Mouse (Mus musculus) cerebellum, adult 2 months (tissue): ENCODE measurements at regions not wholly inside any gene's neighbourhood (a gene's known extent, or its start where the extent isn't known, plus 50 kb on each side); places are given as distances from the start of the nearest gene placed in this dataset.

Experiments
- DNase-seq, 2 experiments: peaks; one replicate each; pipeline ENCODE4 v3.0.0; 2021
- H3K27ac ChIP-seq: fragments of 200-500 bp; 2 replicates; pipeline ENCODE4 v1.5.1; 2012; ENCODE audit warnings: low read length, control low read depth, inconsistent platforms; ENCODE audit not compliant: insufficient read depth
- H3K27me3 ChIP-seq: fragments of 200-500 bp; 2 replicates; pipeline ENCODE4 v1.6.1; 2012; ENCODE audit warnings: inconsistent platforms, mild to moderate bottlenecking, low read length, moderate library complexity; ENCODE audit not compliant: control insufficient read depth, insufficient read depth
- H3K4me1 ChIP-seq: fragments of 200-500 bp; 2 replicates; pipeline ENCODE4 v1.6.1; 2011; ENCODE audit warnings: low read length; ENCODE audit not compliant: control insufficient read depth, insufficient read depth
- H3K4me3 ChIP-seq: fragments of 200-500 bp; replicated peaks from 2 replicates; pipeline ENCODE3; 2011; ENCODE audit warnings: mild to moderate bottlenecking, low read depth, low read length, control low read depth; ENCODE audit not compliant: insufficient read depth
- CTCF ChIP-seq: fragments of 200-500 bp; IDR thresholded peaks from 2 replicates; pipeline ENCODE4 v1.5.1; 2011; ENCODE audit warnings: low read depth, mild to moderate bottlenecking, control low read depth, low read length, moderate library complexity, borderline replicate concordance; ENCODE audit not compliant: insufficient read depth
- POLR2A ChIP-seq: fragments of 200-500 bp; IDR thresholded peaks from 2 replicates; pipeline ENCODE4 v1.6.1; 2011; ENCODE audit warnings: low read length, control low read depth, borderline replicate concordance; ENCODE audit not compliant: insufficient read depth
- WGBS: fragments of 180-500 bp; shearing (Covaris S2); methylation state at CpG from one replicate; pipeline ENCODE4 v1.1.7; 2018; 5-methylcytosine and 5-hydroxymethylcytosine counted together

- Histone ChIP-seq H3K27ac (no peak overlapping the region), H3K27me3 (no peaks in the 10 kb centered on the region), H3K4me3 (no peak overlapping the region), H3K4me1 (no peaks in the 10 kb centered on the region)
- WGBS = 82% methylated on average over 5 of the region's 5 CpGs
- no peak for TF ChIP-seq POLR2A
- TF ChIP-seq CTCF = no peak
- no peak for DNase-seq
Observed at GRCm38 (mm10) chr15:10830478-10830877, 116.1 kb upstream of the Rai14 start.

- TF ChIP-seq POLR2A (no peak), CTCF (no peak)
- no peak overlapping the region for H3K4me3 ChIP-seq
- H3K4me1 ChIP-seq = no peaks in the 10 kb centered on the region
- no peaks in the 10 kb centered on the region for H3K27me3 ChIP-seq
- WGBS = 89% methylated on average over 5 of the region's 5 CpGs
- H3K27ac ChIP-seq = no peak overlapping the region
- no peak for DNase-seq
Observed at GRCm38 (mm10) chr15:10831106-10831505, 116.7 kb upstream of the Rai14 start.

GRCm38 (mm10) chr15:10832331-10832730 lies 117.9 kb upstream of the Rai14 start:
- no peaks in the 10 kb centered on the region for H3K27me3 ChIP-seq
- no peaks in the 10 kb centered on the region for H3K4me1 ChIP-seq
- H3K27ac ChIP-seq = no peak overlapping the region
- H3K4me3 ChIP-seq = no peak overlapping the region
- 72% methylated on average over 1 of the region's 1 CpGs for WGBS
- no peak for TF ChIP-seq POLR2A
- no peak for TF ChIP-seq CTCF
- DNase-seq = no peak

GRCm38 (mm10) chr15:10833866-10834571 lies 118.1 kb upstream of the C1qtnf3 start:
- H3K27ac ChIP-seq = no peak overlapping the region
- DNase-seq = no peak
- no peaks in the 10 kb centered on the region for H3K27me3 ChIP-seq
- WGBS = 88% methylated on average over 7 of the region's 7 CpGs
- H3K4me1 ChIP-seq = no peaks in the 10 kb centered on the region
- no peak for TF ChIP-seq POLR2A
- no peak for TF ChIP-seq CTCF
- H3K4me3 ChIP-seq = no peak overlapping the region

- TF ChIP-seq CTCF (no peak), POLR2A (no peak)
- no peak overlapping the region for H3K4me3 ChIP-seq
- no peaks in the 10 kb centered on the region for H3K27me3 ChIP-seq
- no peaks in the 10 kb centered on the region; the same call in 1 of the 2 replicates for H3K4me1 ChIP-seq
- H3K27ac ChIP-seq = no peak overlapping the region
- WGBS = 71% methylated on average over 1 of the region's 1 CpGs
- no peak for DNase-seq
Observed at GRCm38 (mm10) chr15:10838584-10839288, 113.4 kb upstream of the C1qtnf3 start.

GRCm38 (mm10) chr15:10840621-10841034 lies 111.5 kb upstream of the C1qtnf3 start:
- peak; percentile 15 to 38 for DNase-seq
- TF ChIP-seq CTCF (no peak), POLR2A (no peak)
- Histone ChIP-seq H3K4me1 (no peaks in the 10 kb centered on the region; the same call in 1 of the 2 replicates), H3K4me3 (no peak overlapping the region), H3K27me3 (no peaks in the 10 kb centered on the region), H3K27ac (no peak overlapping the region)
- WGBS = 6% methylated on average over 4 of the region's 4 CpGs

- Histone ChIP-seq H3K4me1 (no peaks in the 10 kb centered on the region; the same call in 1 of the 2 replicates), H3K27me3 (no peaks in the 10 kb centered on the region), H3K27ac (no peak overlapping the region), H3K4me3 (no peak overlapping the region)
- WGBS = 45% methylated on average over 3 of the region's 3 CpGs
- DNase-seq = no peak
- TF ChIP-seq POLR2A (no peak), CTCF (no peak)
Observed at GRCm38 (mm10) chr15:10843060-10843695, 109.0 kb upstream of the C1qtnf3 start.
